Mouse (Mus musculus) bone marrow macrophage, adult 2 months (primary cell): ENCODE results near the gene Rrp7a.

Experiments used
- CTCF ChIP-seq: IDR thresholded peaks from 2 replicates; pipeline ENCODE4 v1.5.1; 2012; ENCODE audit warnings: low read depth, mild to moderate bottlenecking, low read length, moderate library complexity
- POLR2A ChIP-seq: IDR thresholded peaks from 2 replicates; pipeline ENCODE4 v1.6.1; 2012; ENCODE audit warnings: mild to moderate bottlenecking, low read depth, low read length, borderline replicate concordance

- TF ChIP-seq CTCF, result no peak
- no peak for TF ChIP-seq POLR2A
Measured at GRCm38 (mm10) chr15:83167550-83168065, 45.0 kb upstream of the Rrp7a start.
